Mouse (Mus musculus) layer of hippocampus, adult 9-11 months (tissue): Measurements from ENCODE around the gene Sptbn2.

Experiments used
- DNase-seq: peaks from one replicate; pipeline ENCODE4 v3.0.0; 2022

Gene Sptbn2

GRCm38 (mm10) chr19:4711098-4711600 lies at the start of gene Sptbn2:
Gene Sptbn2 (plus strand): TSS chr19:4711167.
- peak; percentile 91 for DNase-seq

- DNase-seq = no peak
Observed at GRCm38 (mm10) chr19:4666815-4667214, 44.2 kb upstream of the Sptbn2 start.

- no peak for DNase-seq
Observed at GRCm38 (mm10) chr19:4670776-4671175, 40.2 kb upstream of the Sptbn2 start.

- DNase-seq = no peak
Observed at GRCm38 (mm10) chr19:4672401-4672800, 38.6 kb upstream of the Sptbn2 start.

- DNase-seq = no peak
Observed at GRCm38 (mm10) chr19:4694346-4694745, 16.6 kb upstream of the Sptbn2 start.

- DNase-seq = no peak
Observed at GRCm38 (mm10) chr19:4697121-4697520, 13.8 kb upstream of the Sptbn2 start.

- DNase-seq = no peak
Observed at GRCm38 (mm10) chr19:4697721-4698120, 13.2 kb upstream of the Sptbn2 start.

GRCm38 (mm10) chr19:4698205-4698677 lies 12.7 kb upstream of the Sptbn2 start, which contains the start of gene Gm960:
Gene Gm960 (minus strand): TSS chr19:4698668.
- peak; percentile 83 for DNase-seq

GRCm38 (mm10) chr19:4698856-4699255 lies 12.1 kb upstream of the Sptbn2 start:
- no peak for DNase-seq

GRCm38 (mm10) chr19:4699821-4700220 lies 11.1 kb upstream of the Sptbn2 start:
- DNase-seq = no peak

GRCm38 (mm10) chr19:4700656-4701055 lies 10.3 kb upstream of the Sptbn2 start:
- no peak for DNase-seq

- no peak for DNase-seq
Observed at GRCm38 (mm10) chr19:4701221-4701620, 9.7 kb upstream of the Sptbn2 start.

- no peak for DNase-seq
Observed at GRCm38 (mm10) chr19:4708765-4709164, 2.2 kb upstream of the Sptbn2 start.

- no peak for DNase-seq
Observed at GRCm38 (mm10) chr19:4711601-4712155, 711 bp downstream of the Sptbn2 start.

GRCm38 (mm10) chr19:4712156-4712780 lies 1.3 kb downstream of the Sptbn2 start:
- DNase-seq = no peak

- no peak for DNase-seq
Observed at GRCm38 (mm10) chr19:4712781-4713526, 2.0 kb downstream of the Sptbn2 start.

GRCm38 (mm10) chr19:4713886-4714285 lies 2.9 kb downstream of the Sptbn2 start:
- DNase-seq = no peak

- DNase-seq = no peak
Observed at GRCm38 (mm10) chr19:4716756-4717155, 5.8 kb downstream of the Sptbn2 start.

- DNase-seq = no peak
Observed at GRCm38 (mm10) chr19:4717281-4717680, 6.3 kb downstream of the Sptbn2 start.

- DNase-seq = no peak
Observed at GRCm38 (mm10) chr19:4718716-4719115, 7.7 kb downstream of the Sptbn2 start.

GRCm38 (mm10) chr19:4719351-4719764 lies 8.4 kb downstream of the Sptbn2 start:
- DNase-seq = no peak

- no peak for DNase-seq
Observed at GRCm38 (mm10) chr19:4720112-4720511, 9.1 kb downstream of the Sptbn2 start.

- DNase-seq = no peak
Observed at GRCm38 (mm10) chr19:4720671-4721244, 9.8 kb downstream of the Sptbn2 start.
